ENCODE assay signal across 21 mouse cellular contexts in genomic region chr6:134421921-134422320, GRCm38 (mm10). TPM values are rescaled to one million over a fixed set of nuclear protein-coding genes. Genes with fewer than 3 reads are reported as not detected.
"Had no signal": no experiment of that assay in that cellular context is flagged by ENCODE, and none has a peak within 500 bp of the region (broad histone marks: within the 10 kb centered on the region; RNA-seq: fewer than 3 reads in every experiment).

No protein-coding gene starts in this region.

- H3K9me3 ChIP-seq: limb, embryonic 13.5 days; midbrain, embryonic 12.5 days; neural tube, embryonic 12.5 days; stomach, embryonic 15.5 days had no signal

- DNase-seq: kidney, adult 11 months; kidney, adult 9 months; kidney, postnatal 36 days; layer of hippocampus, adult 9-11 months; layer of hippocampus, postnatal 36 days; left cerebral cortex, postnatal 4 days; lung, adult 18-20 months; lung, postnatal 14 days; right cerebral cortex, postnatal 14 days; thymus, adult 2 months; thymus, postnatal 36 days had no signal

- H3K9ac ChIP-seq: limb, embryonic 13.5 days; liver, embryonic 14.5 days; midbrain, embryonic 12.5 days; neural tube, embryonic 12.5 days; stomach, embryonic 15.5 days had no signal

- H3K36me3 ChIP-seq: limb, embryonic 13.5 days; midbrain, embryonic 12.5 days; neural tube, embryonic 12.5 days; stomach, embryonic 15.5 days had no signal

- H3K4me1 ChIP-seq: limb, embryonic 13.5 days; midbrain, embryonic 12.5 days; neural tube, embryonic 12.5 days had no signal

- H3K27me3 ChIP-seq: limb, embryonic 13.5 days; neural tube, embryonic 12.5 days; stomach, embryonic 15.5 days had no signal

- H3K4me2 ChIP-seq: limb, embryonic 13.5 days; midbrain, embryonic 12.5 days; neural tube, embryonic 12.5 days; stomach, embryonic 15.5 days had no signal

- H3K4me3 ChIP-seq: limb, embryonic 13.5 days; midbrain, embryonic 12.5 days; myocyte; neural tube, embryonic 12.5 days; stomach, embryonic 15.5 days had no signal

- H3K27ac ChIP-seq: kidney, postnatal 0 days; limb, embryonic 13.5 days; liver, embryonic 14.5 days; midbrain, embryonic 12.5 days; neural tube, embryonic 12.5 days; stomach, embryonic 15.5 days had no signal

RNA-seq across cellular contexts. Expression of gene Bcl2l14, which starts 25.8 kb away (rescaled TPM):
- total RNA-seq: layer of hippocampus, adult 18-20 months; layer of hippocampus, postnatal 36 days; left cerebral cortex, adult 8-10 months; left cerebral cortex, postnatal 4 days had no signal
- polyA plus RNA-seq: liver, adult 2 months had no signal
